Mouse (Mus musculus) spleen, embryonic (tissue): ENCODE data around the gene Gm7876.
"Not testable (repeated sequence)": the region's sequence is repeated elsewhere in the genome, so short reads cannot be mapped to it uniquely, and the experiment has no call there.

Experiments used
- CTCF ChIA-PET: fragments of 350-600 bp; sonication (Branson Sonifier 250); formaldehyde crosslinking; loops from one replicate; lab custom pipeline; 2022; lab: Charles Lee

Gene Gm7876

GRCm38 (mm10) chr14:4708938-4709337 is at the start of gene Gm7876:
Gm7876 (plus strand) TSS chr14:4709238.
- CTCF ChIA-PET = not testable (repeated sequence)

GRCm38 (mm10) chr14:4663892-4664291 is 45.1 kb upstream of the Gm7876 start, which contains the start of gene Gm3239:
Gm3239 (plus strand) TSS chr14:4664192.
- CTCF ChIA-PET = not testable (repeated sequence)

- CTCF ChIA-PET = not testable (repeated sequence)
These were observed 17.2 kb downstream of the Gm7876 start, which contains the start of gene Gm3252 for GRCm38 (mm10) chr14:4726038-4726880. Gm3252 (plus strand) TSS chr14:4726775.
